Mouse (Mus musculus) midbrain, postnatal 0 days (tissue): ENCODE measurements around the gene Gpr179. TPM values are rescaled to one million over a fixed set of nuclear protein-coding genes. Genes with fewer than 3 reads are reported as not detected.
"Not testable (repeated sequence)": the region's sequence is repeated elsewhere in the genome, so short reads cannot be mapped to it uniquely, and the experiment has no call there.

Source experiments
- ATAC-seq: fragments of 200-750 bp; cut with Nextera tagmentation; 2 replicates; pipeline ENCODE4 v1.8.0; 2017; ENCODE audit warnings: moderate number of reproducible peaks, mild to moderate bottlenecking, moderate TSS enrichment, moderate library complexity; ENCODE audit not compliant: low FRiP score
- DNase-seq: peaks from one replicate; pipeline ENCODE4 v3.0.0-alpha.2; 2015; ENCODE audit warnings: low spot score
- H3K27ac ChIP-seq: fragments of 300-500 bp; sonication (generic); 2 replicates; pipeline ENCODE4 v1.5.1; 2014; ENCODE audit warnings: low read depth, mild to moderate bottlenecking, low read length, mixed read lengths
- H3K27me3 ChIP-seq: fragments of 300-500 bp; sonication (generic); 2 replicates; pipeline ENCODE4 v1.6.1; 2014; ENCODE audit warnings: low read length, control low read depth, mixed read lengths; ENCODE audit not compliant: insufficient read depth
- H3K36me3 ChIP-seq: fragments of 300-500 bp; sonication (generic); 2 replicates; pipeline ENCODE4 v1.6.1; 2014; ENCODE audit warnings: low read length, control low read depth, mixed read lengths; ENCODE audit not compliant: insufficient read depth
- H3K4me1 ChIP-seq: fragments of 300-500 bp; sonication (generic); 2 replicates; pipeline ENCODE4 v1.6.1; 2014; ENCODE audit warnings: mild to moderate bottlenecking, control low read depth, antibody characterized with exemption, low read length, mixed read lengths; ENCODE audit not compliant: insufficient read depth
- H3K4me2 ChIP-seq: fragments of 300-500 bp; sonication (generic); 2 replicates; pipeline ENCODE4 v1.6.1; 2014; ENCODE audit warnings: low read depth, mild to moderate bottlenecking, low read length, mixed read lengths; ENCODE audit not compliant: poor library complexity, severe bottlenecking
- H3K4me3 ChIP-seq: fragments of 300-500 bp; sonication (generic); 2 replicates; pipeline ENCODE4 v1.5.1; 2014; ENCODE audit warnings: low read depth, mild to moderate bottlenecking, low read length, moderate library complexity
- H3K9ac ChIP-seq: fragments of 300-500 bp; sonication (generic); replicated peaks from 2 replicates; pipeline ENCODE4 v1.6.1; 2014; ENCODE audit warnings: mild to moderate bottlenecking, low read length, moderate library complexity, mixed read lengths; ENCODE audit not compliant: poor library complexity, severe bottlenecking
- H3K9me3 ChIP-seq: fragments of 300-500 bp; sonication (generic); 2 replicates; pipeline ENCODE4 v1.6.1; 2016; ENCODE audit warnings: low read length, control low read depth
- CTCF ChIP-seq: IDR thresholded peaks from 2 replicates; pipeline ENCODE4 v1.5.1; 2016; ENCODE audit warnings: antibody characterized with exemption, mild to moderate bottlenecking
- WGBS: fragments of 180-500 bp; shearing (Covaris S2); extraction: QIAGEN DNeasy Blood & Tissue Kit; methylation state at CpG from one replicate; pipeline ENCODE4 v1.1.7; 2014; 5-methylcytosine and 5-hydroxymethylcytosine counted together
- polyA plus RNA-seq: library from polyadenylated mRNA; unstranded; fragments of >200 nt; fragmentation: Nextera tagmentation; extraction: Ambion mirVana; gene quantifications from 2 replicates; pipeline ENCODE4 v1.2.1, GENCODE M21; 2015
- total RNA-seq: library from RNA; depleted of rRNA; stranded (reverse); fragments of >200 nt; gene quantifications from 2 replicates; pipeline ENCODE4 v1.2.3, GENCODE M21; 2014

Gpr179 gene
- total and polyA plus RNA-seq, 2 experiments from 2014 or later: 0.71 to 0.78 TPM

DNA sequence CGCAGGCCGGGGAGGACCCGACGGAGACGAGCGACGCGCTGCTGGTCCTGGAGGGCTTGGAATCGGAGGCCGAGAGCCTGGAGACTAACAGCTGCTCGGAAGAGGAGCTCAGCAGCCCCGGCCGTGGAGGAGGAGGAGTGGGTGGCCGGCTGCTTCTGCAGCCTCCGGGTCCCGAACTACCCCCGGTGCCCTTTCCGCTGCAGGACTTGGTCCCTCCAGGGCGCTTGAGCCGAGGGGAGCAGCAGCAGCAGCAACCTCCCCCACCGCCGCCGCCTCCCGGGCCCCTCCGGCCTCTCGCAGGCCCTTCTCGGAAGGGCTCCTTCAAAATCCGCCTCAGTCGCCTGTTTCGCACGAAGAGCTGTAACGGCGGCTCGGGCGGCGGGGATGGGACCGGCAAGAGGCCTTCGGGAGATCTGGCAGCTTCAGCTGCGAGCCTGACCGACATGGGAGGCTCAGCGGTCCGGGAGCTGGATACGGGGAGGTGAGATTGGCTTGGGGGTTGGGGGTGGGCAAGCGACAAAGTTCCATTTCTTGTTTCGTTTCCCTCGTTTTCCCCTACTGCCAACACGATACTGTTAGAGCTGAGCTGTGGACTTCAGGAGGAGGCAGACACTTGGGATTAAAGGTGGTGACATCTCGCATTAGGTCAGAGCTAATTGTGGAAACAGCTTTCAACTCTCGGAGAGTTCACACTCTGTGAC is 11.2 kb upstream of the Gpr179 start:
- Histone ChIP-seq H3K27me3 (no peaks in the 10 kb centered on the region), H3K4me1 (peaks cover 13% of the 10 kb centered on the region), H3K4me3 (peak overlapping the region; percentile 96), H3K9ac (peak overlapping the region; percentile 98), H3K9me3 (no peaks in the 10 kb centered on the region), H3K27ac (peak overlapping the region; percentile 83), H3K36me3 (no peaks in the 10 kb centered on the region), H3K4me2 (peak overlapping the region; percentile 95)
- under 1% methylated on average over 39 of the region's 49 CpGs for WGBS
- no peak for DNase-seq
- ATAC-seq: no peak
- TF ChIP-seq CTCF: no peak

DNA sequence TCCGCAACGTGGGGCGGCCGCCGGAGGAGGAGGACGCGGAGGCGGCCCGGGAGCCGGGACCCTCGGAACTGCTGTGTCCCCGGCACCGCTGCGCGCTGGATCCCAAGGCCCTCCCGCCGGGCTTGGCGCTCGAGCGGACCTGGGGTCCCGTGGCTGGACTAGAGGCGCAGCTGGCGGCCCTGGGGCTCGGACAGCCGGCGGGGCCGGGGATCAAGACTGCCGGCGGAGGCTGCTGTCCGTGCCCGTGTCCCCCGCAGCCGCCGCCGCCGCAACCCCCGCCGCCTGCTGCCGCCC is 10.7 kb upstream of the Gpr179 start:
- peaks cover 13% of the 10 kb centered on the region for H3K4me1 ChIP-seq
- H3K9ac ChIP-seq: peak overlapping the region; percentile 98
- H3K9me3 ChIP-seq: no peaks in the 10 kb centered on the region
- TF ChIP-seq CTCF: no peak
- ATAC-seq: no peak
- no peaks in the 10 kb centered on the region for H3K27me3 ChIP-seq
- WGBS: under 1% methylated on average over 31 of the region's 39 CpGs
- H3K36me3 ChIP-seq: no peaks in the 10 kb centered on the region
- H3K4me2 ChIP-seq: peak overlapping the region; percentile 95
- peak overlapping the region; percentile 96 for H3K4me3 ChIP-seq
- DNase-seq: no peak
- peak overlapping the region; percentile 83 for H3K27ac ChIP-seq

DNA sequence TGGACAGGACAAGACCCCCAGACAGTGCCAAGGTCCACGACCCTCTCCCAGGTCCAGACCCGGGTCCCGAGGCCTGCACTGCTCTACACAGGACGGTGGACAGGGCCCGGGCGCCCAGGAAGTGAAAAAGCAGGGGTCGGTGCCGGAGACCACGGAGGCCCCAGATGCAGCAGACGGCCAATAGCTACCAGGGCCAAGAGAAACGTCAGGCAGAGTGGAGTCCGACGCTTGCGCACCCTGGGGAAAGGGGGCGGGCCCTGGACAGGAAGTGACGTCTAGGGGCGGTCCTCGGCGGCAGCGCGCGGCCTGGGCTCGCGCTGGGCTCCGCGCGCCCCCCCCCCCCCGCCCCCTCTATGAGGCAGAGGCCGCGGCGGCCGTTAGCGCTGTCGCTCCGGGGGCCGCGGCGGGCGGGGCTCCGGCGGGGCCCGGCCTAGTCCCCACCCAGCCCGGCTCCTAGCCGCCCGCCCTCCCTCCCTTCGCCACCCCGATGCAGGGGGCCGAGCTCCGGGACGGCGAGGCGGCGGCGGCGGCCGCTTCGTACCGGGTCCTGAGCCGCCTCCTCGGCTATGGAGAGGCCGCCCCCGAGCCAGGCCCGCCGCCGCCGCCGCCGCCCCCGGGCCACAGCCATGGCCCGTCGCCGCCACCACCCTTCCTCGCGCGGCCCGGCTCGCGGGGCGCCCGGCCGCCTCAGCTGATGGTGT is 10.2 kb upstream of the Gpr179 start, which contains the start of gene Socs7:
TSS of gene Socs7 (plus strand) at position 604 of the 701 bp plus-strand sequence.
- ATAC-seq (peak; percentile 97), DNase-seq (peak; percentile 96)
- Histone ChIP-seq H3K27me3 (no peaks in the 10 kb centered on the region), H3K4me2 (peak within 1 kb of the TSS; percentile 95), H3K27ac (peak within 1 kb of the TSS; percentile 83), H3K9ac (peak within 1 kb of the TSS; percentile 98), H3K4me3 (peak within 1 kb of the TSS; percentile 96), H3K9me3 (no peaks in the 10 kb centered on the region), H3K36me3 (no peaks in the 10 kb centered on the region), H3K4me1 (peaks cover 13% of the 10 kb centered on the region)
- TF ChIP-seq CTCF: no peak
- WGBS: under 1% methylated on average over 15 of the region's 81 CpGs

DNA sequence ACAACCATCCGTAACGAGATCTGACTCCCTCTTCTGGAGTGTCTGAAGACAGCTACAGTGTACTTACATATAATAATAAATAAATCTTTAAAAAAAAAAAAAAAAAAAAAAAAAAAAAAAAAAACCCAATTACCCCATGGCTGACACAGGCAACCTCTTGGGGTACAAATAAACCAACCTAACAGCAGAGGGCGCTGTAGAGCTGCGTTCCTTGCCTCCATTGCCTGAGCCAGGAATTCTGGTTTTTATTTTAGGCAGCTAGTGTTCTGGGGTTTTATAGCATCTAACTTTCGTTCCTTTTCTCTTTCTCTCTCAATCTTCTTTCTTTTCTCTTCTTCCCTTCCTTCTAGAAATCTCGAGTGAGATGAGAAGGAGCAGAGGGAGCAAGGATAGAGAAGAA is 5.8 kb upstream of the Gpr179 start:
- not testable (repeated sequence) for H3K36me3 ChIP-seq, H3K4me3 ChIP-seq, ATAC-seq, H3K27ac ChIP-seq, H3K9me3 ChIP-seq, H3K4me2 ChIP-seq, H3K4me1 ChIP-seq, H3K27me3 ChIP-seq, H3K9ac ChIP-seq
- TF ChIP-seq CTCF: peak; percentile 64
- 14% methylated on average over 4 of the region's 6 CpGs for WGBS
- DNase-seq: peak; percentile 65

DNA sequence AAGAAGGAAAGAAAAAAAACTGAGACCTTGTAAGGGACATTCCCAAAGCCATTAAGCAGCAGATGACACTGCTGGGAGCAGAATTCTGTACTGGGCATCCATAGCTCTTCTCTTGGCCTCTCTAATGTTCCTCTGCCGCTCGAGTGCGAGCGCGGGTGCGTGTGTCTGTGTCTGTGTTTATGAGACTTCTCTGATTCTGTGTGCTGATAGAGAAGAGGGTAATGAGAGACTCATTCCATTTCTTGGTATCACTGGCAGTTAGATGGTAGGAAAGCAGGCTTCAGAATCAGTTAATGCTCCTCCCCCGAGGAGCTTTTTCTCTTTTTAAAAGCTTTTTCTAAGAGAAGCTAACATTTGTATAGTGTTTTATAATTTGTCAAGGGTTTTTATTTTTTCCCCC is 3.4 kb upstream of the Gpr179 start:
- Histone ChIP-seq H3K27ac (no peak overlapping the region), H3K9me3 (no peaks in the 10 kb centered on the region), H3K9ac (no peak overlapping the region), H3K4me1 (no peaks in the 10 kb centered on the region), H3K4me2 (no peak overlapping the region), H3K27me3 (no peaks in the 10 kb centered on the region), H3K4me3 (no peak overlapping the region), H3K36me3 (no peaks in the 10 kb centered on the region)
- no peak for DNase-seq
- TF ChIP-seq CTCF: no peak
- WGBS: 89% methylated on average over 7 of the region's 7 CpGs
- ATAC-seq: no peak

DNA sequence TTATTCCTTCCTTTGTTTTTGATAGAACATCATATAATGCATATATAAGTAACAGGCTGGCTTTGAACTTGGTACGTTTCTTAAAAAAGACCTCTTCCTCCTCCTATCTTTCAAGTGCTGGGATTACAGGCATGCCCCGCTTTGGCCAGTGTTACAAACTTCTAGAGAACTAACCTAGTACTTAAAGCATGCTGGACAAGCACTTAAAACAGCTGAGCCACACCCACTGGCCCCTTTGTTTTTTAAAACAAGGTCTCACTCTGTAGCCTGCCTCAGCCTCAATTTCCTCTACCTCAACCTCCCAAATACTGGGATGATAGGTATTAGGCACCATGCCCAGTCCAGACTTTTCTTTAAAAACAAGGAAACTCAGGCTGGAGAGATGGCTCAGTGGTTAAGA is 2.8 kb upstream of the Gpr179 start:
- WGBS: 76% methylated on average over 2 of the region's 2 CpGs
- H3K36me3 ChIP-seq: no peaks in the 10 kb centered on the region
- no peaks in the 10 kb centered on the region for H3K4me1 ChIP-seq
- H3K27me3 ChIP-seq: no peaks in the 10 kb centered on the region
- H3K4me3 ChIP-seq: no peak overlapping the region
- no peak overlapping the region for H3K9ac ChIP-seq
- no peak overlapping the region for H3K27ac ChIP-seq
- ATAC-seq: no peak
- DNase-seq: no peak
- H3K4me2 ChIP-seq: no peak overlapping the region
- no peaks in the 10 kb centered on the region for H3K9me3 ChIP-seq
- no peak for TF ChIP-seq CTCF
